Mouse (Mus musculus) thymus, postnatal 36 days (tissue): ENCODE measurements around the gene Ndst4.

Experiments
- DNase-seq, 2 experiments: peaks; one replicate each; pipeline ENCODE4 v3.0.0; 2022; ENCODE audit warnings: mixed read lengths in 2 of 2

Gene Ndst4

GRCm38 (mm10) chr3:125403601-125404396 is at the start of gene Ndst4:
TSS of gene Ndst4 (plus strand) at chr3:125404076.
- DNase-seq: no peak

- DNase-seq: no peak
Observed at GRCm38 (mm10) chr3:125397443-125397842, 6.4 kb upstream of the Ndst4 start.

- no peak for DNase-seq
Observed at GRCm38 (mm10) chr3:125406456-125406855, 2.6 kb downstream of the Ndst4 start.

- DNase-seq: no peak
Observed at GRCm38 (mm10) chr3:125406991-125407390, 3.1 kb downstream of the Ndst4 start.

- DNase-seq: no peak
Observed at GRCm38 (mm10) chr3:125466894-125467652, 63.2 kb downstream of the Ndst4 start.

- no peak for DNase-seq
Observed at GRCm38 (mm10) chr3:125510102-125510501, 106.2 kb downstream of the Ndst4 start.

GRCm38 (mm10) chr3:125533371-125533770 is 129.5 kb downstream of the Ndst4 start:
- DNase-seq: no peak

GRCm38 (mm10) chr3:125570602-125571001 is 166.7 kb downstream of the Ndst4 start:
- DNase-seq: no peak

GRCm38 (mm10) chr3:125632233-125632632 is 228.4 kb downstream of the Ndst4 start:
- DNase-seq: no peak

GRCm38 (mm10) chr3:125655009-125655635 is 251.2 kb downstream of the Ndst4 start:
- DNase-seq: no peak

- no peak for DNase-seq
Observed at GRCm38 (mm10) chr3:125660114-125660717, 256.3 kb downstream of the Ndst4 start.

- no peak for DNase-seq
Observed at GRCm38 (mm10) chr3:125660884-125661532, 257.1 kb downstream of the Ndst4 start.

- DNase-seq: no peak
Observed at GRCm38 (mm10) chr3:125673997-125674794, 270.3 kb downstream of the Ndst4 start.

- DNase-seq: no peak
Observed at GRCm38 (mm10) chr3:125675211-125675896, 271.5 kb downstream of the Ndst4 start.

- DNase-seq: no peak
Observed at GRCm38 (mm10) chr3:125678924-125679323, 275.0 kb downstream of the Ndst4 start.

GRCm38 (mm10) chr3:125683460-125684230 is 279.8 kb downstream of the Ndst4 start:
- DNase-seq: no peak

- no peak for DNase-seq
Observed at GRCm38 (mm10) chr3:125684583-125684982, 280.7 kb downstream of the Ndst4 start.

- DNase-seq: no peak
Observed at GRCm38 (mm10) chr3:125687601-125688000, 283.7 kb downstream of the Ndst4 start.

- DNase-seq: no peak
Observed at GRCm38 (mm10) chr3:125690948-125691347, 287.1 kb downstream of the Ndst4 start.

GRCm38 (mm10) chr3:125722953-125723352 is 319.1 kb downstream of the Ndst4 start:
- DNase-seq: no peak
